Mouse (Mus musculus): Measurements from ENCODE around the gene Cd163l1.

The Cd163l1 gene

GRCm38 (mm10) chr7:140217967-140218366 is at the start of gene Cd163l1:
Cd163l1 (plus strand) TSS chr7:140218267.
- no peak for DNase-seq (ENCODE audit: low spot score)

- no peak for DNase-seq (ENCODE audit: low spot score)
Observed at GRCm38 (mm10) chr7:140169386-140169785, 48.7 kb upstream of the Cd163l1 start.

GRCm38 (mm10) chr7:140170863-140171262 is 47.2 kb upstream of the Cd163l1 start:
- DNase-seq (ENCODE audit: low spot score): no peak

GRCm38 (mm10) chr7:140172936-140173335 is 45.1 kb upstream of the Cd163l1 start, which contains the start of gene Olfr523:
Olfr523 (plus strand) TSS chr7:140173217.
- DNase-seq (ENCODE audit: low spot score): no peak

- no peak for DNase-seq (ENCODE audit: low spot score)
Observed at GRCm38 (mm10) chr7:140179176-140179575, 38.9 kb upstream of the Cd163l1 start.

GRCm38 (mm10) chr7:140180692-140181091 is 37.4 kb upstream of the Cd163l1 start:
- DNase-seq (ENCODE audit: low spot score): no peak

GRCm38 (mm10) chr7:140184206-140184605 is 33.9 kb upstream of the Cd163l1 start:
- DNase-seq (ENCODE audit: low spot score): no peak

- DNase-seq (ENCODE audit: low spot score): no peak
Observed at GRCm38 (mm10) chr7:140186646-140187620, 31.1 kb upstream of the Cd163l1 start.

- no peak for DNase-seq (ENCODE audit: low spot score)
Observed at GRCm38 (mm10) chr7:140187721-140188390, 30.2 kb upstream of the Cd163l1 start.

GRCm38 (mm10) chr7:140188391-140189328 is 29.4 kb upstream of the Cd163l1 start:
- no peak for DNase-seq (ENCODE audit: low spot score)

GRCm38 (mm10) chr7:140190435-140190834 is 27.6 kb upstream of the Cd163l1 start:
- DNase-seq (ENCODE audit: low spot score): no peak

GRCm38 (mm10) chr7:140192445-140192844 is 25.6 kb upstream of the Cd163l1 start:
- no peak for DNase-seq (ENCODE audit: low spot score)

GRCm38 (mm10) chr7:140192851-140193250 is 25.2 kb upstream of the Cd163l1 start:
- no peak for DNase-seq (ENCODE audit: low spot score)

- no peak for DNase-seq (ENCODE audit: low spot score)
Observed at GRCm38 (mm10) chr7:140194031-140194430, 24.0 kb upstream of the Cd163l1 start.

GRCm38 (mm10) chr7:140196002-140196401 is 22.1 kb upstream of the Cd163l1 start:
- DNase-seq (ENCODE audit: low spot score): no peak

GRCm38 (mm10) chr7:140201090-140201489 is 17.0 kb upstream of the Cd163l1 start:
- DNase-seq (ENCODE audit: low spot score): no peak

GRCm38 (mm10) chr7:140205864-140206263 is 12.2 kb upstream of the Cd163l1 start, which contains the start of gene Olfr524:
Olfr524 (minus strand) TSS chr7:140205964.
- DNase-seq (ENCODE audit: low spot score): no peak

- no peak for DNase-seq (ENCODE audit: low spot score)
Observed at GRCm38 (mm10) chr7:140206904-140207303, 11.2 kb upstream of the Cd163l1 start.

GRCm38 (mm10) chr7:140208153-140208552 is 9.9 kb upstream of the Cd163l1 start:
- no peak for DNase-seq (ENCODE audit: low spot score)

GRCm38 (mm10) chr7:140208677-140209076 is 9.4 kb upstream of the Cd163l1 start:
- DNase-seq (ENCODE audit: low spot score): no peak

- DNase-seq (ENCODE audit: low spot score): no peak
Observed at GRCm38 (mm10) chr7:140213841-140214240, 4.2 kb upstream of the Cd163l1 start.

GRCm38 (mm10) chr7:140219268-140219667 is 1.2 kb downstream of the Cd163l1 start:
- no peak for DNase-seq (ENCODE audit: low spot score)
